Mouse (Mus musculus) midbrain, embryonic 12.5 days (tissue): ENCODE measurements around the gene Rcc1l. TPM values are rescaled to one million over a fixed set of nuclear protein-coding genes. Genes with fewer than 3 reads are reported as not detected.

Experiments
- ATAC-seq: fragments of 200-750 bp; cut with Nextera tagmentation; 2 replicates; pipeline ENCODE4 v1.8.0; 2017; ENCODE audit warnings: low read depth, moderate TSS enrichment, moderate library complexity; ENCODE audit not compliant: low FRiP score
- H3K27ac ChIP-seq: fragments of 300-500 bp; sonication (generic); replicated peaks from 2 replicates; pipeline ENCODE4 v1.5.1; 2016; ENCODE audit warnings: mild to moderate bottlenecking
- H3K27me3 ChIP-seq: fragments of 300-500 bp; sonication (generic); 2 replicates; pipeline ENCODE4 v1.6.1; 2016; ENCODE audit warnings: mild to moderate bottlenecking
- H3K36me3 ChIP-seq: fragments of 300-500 bp; sonication (generic); 2 replicates; pipeline ENCODE4 v1.6.1; 2016
- H3K4me1 ChIP-seq: fragments of 300-500 bp; sonication (generic); 2 replicates; pipeline ENCODE4 v1.6.1; 2016
- H3K4me2 ChIP-seq: fragments of 300-500 bp; sonication (generic); replicated peaks from 2 replicates; pipeline ENCODE4 v1.6.1; 2016; ENCODE audit warnings: mild to moderate bottlenecking, moderate library complexity
- H3K4me3 ChIP-seq: fragments of 300-500 bp; sonication (generic); 2 replicates; pipeline ENCODE4 v1.5.1; 2016; ENCODE audit warnings: mild to moderate bottlenecking
- H3K9ac ChIP-seq: fragments of 300-500 bp; sonication (generic); replicated peaks from 2 replicates; pipeline ENCODE4 v1.6.1; 2016; ENCODE audit warnings: mild to moderate bottlenecking, moderate library complexity
- H3K9me3 ChIP-seq: fragments of 300-500 bp; sonication (generic); 2 replicates; pipeline ENCODE4 v1.6.1; 2016; ENCODE audit warnings: mild to moderate bottlenecking
- WGBS: fragments of 180-500 bp; shearing (Covaris S2); methylation state at CpG from one replicate; pipeline ENCODE4 v1.1.7; 2016; 5-methylcytosine and 5-hydroxymethylcytosine counted together
- polyA plus RNA-seq: library from polyadenylated mRNA; unstranded; fragments of >200 nt; fragmentation: Nextera tagmentation; extraction: Ambion mirVana; gene quantifications from 2 replicates; pipeline ENCODE4 v1.2.1, GENCODE M21; 2016

Gene Rcc1l
- polyA plus RNA-seq, 1 experiment from 2014 or later, result 29.5 TPM

GRCm38 (mm10) chr5:134186059-134186458 is 9.5 kb upstream of the Rcc1l start:
- Histone ChIP-seq H3K4me1 (peaks cover 17% of the 10 kb centered on the region), H3K9me3 (no peaks in the 10 kb centered on the region), H3K4me3 (no peak overlapping the region), H3K27me3 (no peaks in the 10 kb centered on the region), H3K36me3 (no peaks in the 10 kb centered on the region), H3K27ac (no peak overlapping the region), H3K9ac (no peak overlapping the region), H3K4me2 (no peak overlapping the region)
- ATAC-seq, result no peak
- 88% methylated on average over 3 of the region's 3 CpGs for WGBS

GRCm38 (mm10) chr5:134183880-134184808 is 7.6 kb upstream of the Rcc1l start, which contains the start of gene Gtf2ird2:
Gtf2ird2 (plus strand) TSS chr5:134184019.
- peak within 1 kb of the TSS; percentile 78 for H3K4me2 ChIP-seq
- peak; percentile 94 for ATAC-seq
- no peaks in the 10 kb centered on the region for H3K9me3 ChIP-seq
- H3K27ac ChIP-seq, result peak within 1 kb of the TSS; percentile 93
- H3K4me1 ChIP-seq, result peaks cover 17% of the 10 kb centered on the region
- H3K36me3 ChIP-seq, result no peaks in the 10 kb centered on the region
- H3K4me3 ChIP-seq, result peak within 1 kb of the TSS; percentile 63
- WGBS, result under 1% methylated on average over 91 of the region's 92 CpGs
- no peaks in the 10 kb centered on the region for H3K27me3 ChIP-seq
- peak within 1 kb of the TSS; percentile 73 for H3K9ac ChIP-seq

- Histone ChIP-seq H3K27ac (0 out of 2 replicates have a peak overlapping the region, but pooled peaks have one; percentile 93), H3K27me3 (peaks cover 5% of the 10 kb centered on the region; the same call in 1 of the 2 replicates), H3K4me3 (peak overlapping the region; percentile 63), H3K4me2 (peak overlapping the region; percentile 78), H3K9me3 (no peaks in the 10 kb centered on the region), H3K36me3 (no peaks in the 10 kb centered on the region), H3K9ac (peak overlapping the region; percentile 73), H3K4me1 (peaks cover 17% of the 10 kb centered on the region)
- 56% methylated on average over 7 of the region's 7 CpGs for WGBS
- no peak for ATAC-seq
These were observed 6.6 kb upstream of the Rcc1l start for GRCm38 (mm10) chr5:134183162-134183561.

- peak overlapping the region; percentile 78 for H3K4me2 ChIP-seq
- H3K4me3 ChIP-seq, result no peak overlapping the region; the same call in 1 of the 2 replicates
- peaks cover 17% of the 10 kb centered on the region for H3K4me1 ChIP-seq
- no peaks in the 10 kb centered on the region for H3K9me3 ChIP-seq
- H3K36me3 ChIP-seq, result no peaks in the 10 kb centered on the region
- 61% methylated on average over 4 of the region's 4 CpGs for WGBS
- ATAC-seq, result no peak
- H3K27me3 ChIP-seq, result peaks cover 5% of the 10 kb centered on the region; the same call in 1 of the 2 replicates
- no peak overlapping the region for H3K27ac ChIP-seq
- H3K9ac ChIP-seq, result peak overlapping the region; percentile 21; the same call in 1 of the 2 replicates
These were observed 6.2 kb upstream of the Rcc1l start for GRCm38 (mm10) chr5:134182735-134183134.

- H3K27ac ChIP-seq, result no peak overlapping the region
- H3K4me1 ChIP-seq, result peaks cover 17% of the 10 kb centered on the region
- no peaks in the 10 kb centered on the region for H3K9me3 ChIP-seq
- H3K4me2 ChIP-seq, result no peak overlapping the region
- H3K9ac ChIP-seq, result no peak overlapping the region
- ATAC-seq, result no peak
- 68% methylated on average over 3 of the region's 3 CpGs for WGBS
- no peak overlapping the region for H3K4me3 ChIP-seq
- peaks cover 5% of the 10 kb centered on the region; the same call in 1 of the 2 replicates for H3K27me3 ChIP-seq
- no peaks in the 10 kb centered on the region for H3K36me3 ChIP-seq
These were observed 5.6 kb upstream of the Rcc1l start for GRCm38 (mm10) chr5:134182172-134182571.

GRCm38 (mm10) chr5:134179871-134180270 is 3.3 kb upstream of the Rcc1l start:
- peaks cover 5% of the 10 kb centered on the region; the same call in 1 of the 2 replicates for H3K27me3 ChIP-seq
- H3K9me3 ChIP-seq, result no peaks in the 10 kb centered on the region
- 25% methylated on average over 7 of the region's 7 CpGs for WGBS
- H3K9ac ChIP-seq, result no peak overlapping the region
- H3K4me3 ChIP-seq, result no peak overlapping the region
- H3K4me2 ChIP-seq, result no peak overlapping the region
- peaks cover 26% of the 10 kb centered on the region for H3K4me1 ChIP-seq
- H3K36me3 ChIP-seq, result no peaks in the 10 kb centered on the region
- ATAC-seq, result no peak
- H3K27ac ChIP-seq, result no peak overlapping the region

- Histone ChIP-seq H3K4me3 (no peak overlapping the region), H3K9ac (0 out of 2 replicates have a peak overlapping the region, but pooled peaks have one; percentile 7), H3K27ac (no peak overlapping the region), H3K9me3 (no peaks in the 10 kb centered on the region), H3K4me1 (peaks cover 24% of the 10 kb centered on the region), H3K4me2 (no peak overlapping the region), H3K36me3 (no peaks in the 10 kb centered on the region), H3K27me3 (peaks cover 5% of the 10 kb centered on the region; the same call in 1 of the 2 replicates)
- ATAC-seq, result no peak
- WGBS, result 81% methylated on average over 7 of the region's 7 CpGs
These were observed 2.0 kb upstream of the Rcc1l start for GRCm38 (mm10) chr5:134178536-134178935.

GRCm38 (mm10) chr5:134175696-134176095 is 878 bp downstream of the Rcc1l start:
- H3K9me3 ChIP-seq, result no peaks in the 10 kb centered on the region
- WGBS, result 9% methylated on average over 10 of the region's 10 CpGs
- peaks cover 9% of the 10 kb centered on the region for H3K4me1 ChIP-seq
- H3K9ac ChIP-seq, result peak overlapping the region; percentile 73
- peaks cover 7% of the 10 kb centered on the region; the same call in 1 of the 2 replicates for H3K36me3 ChIP-seq
- peak overlapping the region; percentile 92 for H3K4me2 ChIP-seq
- H3K27me3 ChIP-seq, result peaks cover 5% of the 10 kb centered on the region; the same call in 1 of the 2 replicates
- ATAC-seq, result no peak
- peak overlapping the region; percentile 68; the same call in 1 of the 2 replicates for H3K27ac ChIP-seq
- H3K4me3 ChIP-seq, result peak overlapping the region; percentile 98

- Histone ChIP-seq H3K27me3 (no peaks in the 10 kb centered on the region; the same call in 1 of the 2 replicates), H3K36me3 (peaks cover 15% of the 10 kb centered on the region; the same call in 1 of the 2 replicates), H3K4me3 (no peak overlapping the region), H3K9me3 (no peaks in the 10 kb centered on the region), H3K4me2 (no peak overlapping the region), H3K27ac (no peak overlapping the region), H3K4me1 (peaks cover 9% of the 10 kb centered on the region), H3K9ac (no peak overlapping the region)
- ATAC-seq, result no peak
- WGBS, result 48% methylated on average over 4 of the region's 4 CpGs
These were observed 3.4 kb downstream of the Rcc1l start for GRCm38 (mm10) chr5:134173206-134173605.

- H3K27ac ChIP-seq, result no peak overlapping the region
- H3K27me3 ChIP-seq, result no peaks in the 10 kb centered on the region
These were observed 6.4 kb downstream of the Rcc1l start for GRCm38 (mm10) chr5:134170167-134170566.

GRCm38 (mm10) chr5:134169231-134169630 is 7.3 kb downstream of the Rcc1l start:
- Histone ChIP-seq H3K4me1 (peaks cover 7% of the 10 kb centered on the region; the same call in 1 of the 2 replicates), H3K4me3 (no peak overlapping the region), H3K27ac (no peak overlapping the region), H3K9me3 (no peaks in the 10 kb centered on the region), H3K4me2 (no peak overlapping the region), H3K9ac (no peak overlapping the region), H3K27me3 (no peaks in the 10 kb centered on the region), H3K36me3 (peaks cover 34% of the 10 kb centered on the region)
- 90% methylated on average over 10 of the region's 10 CpGs for WGBS
- no peak for ATAC-seq

More at GRCm38 (mm10) chr5:134170167-134170566, 6.4 kb downstream of the Rcc1l start:
- peaks cover 6% of the 10 kb centered on the region for H3K4me1 ChIP-seq
- no peak for ATAC-seq
- H3K4me2 ChIP-seq, result no peak overlapping the region
- no peak overlapping the region for H3K9ac ChIP-seq
- peaks cover 26% of the 10 kb centered on the region for H3K36me3 ChIP-seq
- WGBS, result 98% methylated on average over 8 of the region's 8 CpGs
- H3K4me3 ChIP-seq, result no peak overlapping the region
- H3K9me3 ChIP-seq, result no peaks in the 10 kb centered on the region

GRCm38 (mm10) chr5:134168033-134168432 is 8.5 kb downstream of the Rcc1l start:
- no peak for ATAC-seq
- 91% methylated on average over 9 of the region's 9 CpGs for WGBS
- H3K36me3 ChIP-seq, result peaks cover 44% of the 10 kb centered on the region
- no peak overlapping the region for H3K9ac ChIP-seq
- H3K4me3 ChIP-seq, result no peak overlapping the region
- H3K4me2 ChIP-seq, result no peak overlapping the region
- H3K27ac ChIP-seq, result no peak overlapping the region
- H3K27me3 ChIP-seq, result no peaks in the 10 kb centered on the region
- no peaks in the 10 kb centered on the region for H3K9me3 ChIP-seq
- peaks cover 7% of the 10 kb centered on the region; the same call in 1 of the 2 replicates for H3K4me1 ChIP-seq
